Mouse (Mus musculus) forebrain, embryonic 11.5 days (tissue): ENCODE measurements around the gene Pin1. TPM values are rescaled to one million over a fixed set of nuclear protein-coding genes. Genes with fewer than 3 reads are reported as not detected.
"Not testable (repeated sequence)": the region's sequence is repeated elsewhere in the genome, so short reads cannot be mapped to it uniquely, and the experiment has no call there.

Source experiments
- ATAC-seq: fragments of 200-750 bp; cut with Nextera tagmentation; replicated peaks from 2 replicates; pipeline ENCODE4 v1.8.0; 2017; ENCODE audit warnings: moderate TSS enrichment; ENCODE audit not compliant: low FRiP score
- DNase-seq: peaks from one replicate; pipeline ENCODE4 v3.0.0-alpha.2; 2017; ENCODE audit warnings: low spot score
- H3K27ac ChIP-seq: fragments of 300-500 bp; sonication (generic); 2 replicates; pipeline ENCODE4 v1.5.1; 2014; ENCODE audit warnings: low read depth, low read length
- H3K27me3 ChIP-seq: fragments of 300-500 bp; sonication (generic); 2 replicates; pipeline ENCODE4 v1.6.1; 2014; ENCODE audit warnings: mild to moderate bottlenecking, low read length, mixed read lengths; ENCODE audit not compliant: control insufficient read depth, insufficient read depth
- H3K36me3 ChIP-seq: fragments of 300-500 bp; sonication (generic); 2 replicates; pipeline ENCODE4 v1.6.1; 2014; ENCODE audit warnings: mild to moderate bottlenecking, low read length, moderate library complexity, mixed read lengths; ENCODE audit not compliant: control insufficient read depth, insufficient read depth
- H3K4me1 ChIP-seq: fragments of 300-500 bp; sonication (generic); replicated peaks from 2 replicates; pipeline ENCODE4 v1.6.1; 2014; ENCODE audit warnings: low read length, mixed read lengths; ENCODE audit not compliant: control insufficient read depth, insufficient read depth
- H3K4me2 ChIP-seq: fragments of 300-500 bp; sonication (generic); 2 replicates; pipeline ENCODE4 v1.6.1; 2014; ENCODE audit warnings: low read depth, mild to moderate bottlenecking, low read length, moderate library complexity, mixed read lengths; ENCODE audit not compliant: severe bottlenecking
- H3K4me3 ChIP-seq: fragments of 300-500 bp; sonication (generic); 2 replicates; pipeline ENCODE4 v1.5.1; 2014; ENCODE audit warnings: low read depth, low read length
- H3K9ac ChIP-seq: fragments of 300-500 bp; sonication (generic); 2 replicates; pipeline ENCODE4 v1.6.1; 2014; ENCODE audit warnings: low read length
- H3K9me3 ChIP-seq: fragments of 300-500 bp; sonication (generic); 2 replicates; pipeline ENCODE4 v1.6.1; 2016; ENCODE audit warnings: low read length, mixed read lengths; ENCODE audit not compliant: control insufficient read depth
- WGBS: fragments of 180-500 bp; shearing (Covaris S2); extraction: QIAGEN DNeasy Blood & Tissue Kit; methylation state at CpG from one replicate; pipeline ENCODE4 v1.1.7; 2014; 5-methylcytosine and 5-hydroxymethylcytosine counted together
- polyA plus RNA-seq: library from polyadenylated mRNA; unstranded; fragments of >200 nt; fragmentation: Nextera tagmentation; extraction: Ambion mirVana; gene quantifications from 2 replicates; pipeline ENCODE4 v1.2.1, GENCODE M21; 2014

The Pin1 gene
- 63.0 and 72.5 TPM in 2 replicates for polyA plus RNA-seq

DNA sequence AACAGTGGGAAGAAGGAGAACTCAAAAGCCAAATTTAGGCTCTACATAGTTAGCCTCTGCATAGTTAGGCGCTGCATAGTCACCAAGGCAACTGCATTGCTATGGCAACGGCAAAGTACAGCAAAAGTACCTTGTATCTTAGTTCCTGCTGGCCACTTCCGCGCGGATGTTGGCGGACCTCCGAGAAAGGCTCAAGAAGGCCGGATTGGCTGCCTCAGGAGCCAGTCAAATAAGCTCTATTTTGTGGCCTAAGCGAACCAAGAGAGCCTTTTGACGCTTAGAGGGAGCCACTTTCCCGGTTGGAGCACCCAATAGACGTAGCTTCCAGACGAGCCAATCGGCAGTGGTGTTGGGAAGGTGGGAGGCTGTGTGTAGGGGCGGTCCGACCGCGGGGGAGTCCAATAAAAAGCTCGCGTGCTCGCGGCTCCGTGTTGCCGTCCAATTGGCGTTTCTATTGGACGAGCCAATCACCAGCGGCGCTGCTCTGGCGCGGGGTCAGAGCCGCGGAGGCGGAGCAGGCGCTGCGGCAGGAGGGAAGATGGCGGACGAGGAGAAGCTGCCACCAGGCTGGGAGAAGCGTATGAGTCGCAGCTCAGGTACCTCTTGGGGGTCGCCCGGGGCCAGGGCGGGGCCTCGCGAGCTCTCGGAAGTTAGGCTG lies at the start of gene Pin1:
Pin1 (plus strand) TSS at position 494 of the 658 bp plus-strand sequence.
- DNase-seq (peak; percentile 99), ATAC-seq (peak; percentile 99)
- no peaks in the 10 kb centered on the region for H3K9me3 ChIP-seq
- no peaks in the 10 kb centered on the region for H3K27me3 ChIP-seq
- peak within 1 kb of the TSS; percentile 68 for H3K4me2 ChIP-seq
- peaks cover 7% of the 10 kb centered on the region for H3K36me3 ChIP-seq
- peaks cover 15% of the 10 kb centered on the region for H3K4me1 ChIP-seq
- peak within 1 kb of the TSS; percentile 87 for H3K9ac ChIP-seq
- H3K27ac ChIP-seq = peak within 1 kb of the TSS; percentile 37; the same call in 1 of the 2 replicates
- WGBS = under 1% methylated on average over 45 of the region's 45 CpGs
- peak within 1 kb of the TSS; percentile 95 for H3K4me3 ChIP-seq

DNA sequence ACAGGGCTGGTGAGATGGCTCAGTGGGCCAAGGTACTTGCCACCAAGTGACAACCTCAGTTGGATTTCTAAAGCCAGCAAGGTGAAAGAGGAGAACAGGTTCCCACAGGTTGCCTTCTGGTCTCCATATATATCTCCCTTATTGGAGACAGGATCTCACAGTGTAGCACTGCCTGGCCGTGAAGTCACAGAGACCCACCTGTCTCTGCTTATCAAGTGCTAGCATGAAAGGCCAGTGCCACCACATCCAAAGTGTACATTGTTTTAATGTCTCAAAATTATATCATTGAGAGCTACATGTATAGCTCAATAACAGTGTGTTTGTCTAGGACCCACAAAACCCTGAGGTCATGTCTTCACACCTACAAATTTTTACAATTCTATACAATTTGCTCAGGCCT lies 45.6 kb upstream of the Pin1 start:
- H3K36me3 ChIP-seq = no peaks in the 10 kb centered on the region; the same call in 1 of the 2 replicates
- ATAC-seq = no peak
- no peak for DNase-seq
- peak overlapping the region; percentile 64; the same call in 1 of the 2 replicates for H3K4me2 ChIP-seq
- no peak overlapping the region for H3K27ac ChIP-seq
- H3K9ac ChIP-seq = no peak overlapping the region
- no peaks in the 10 kb centered on the region for H3K4me1 ChIP-seq
- no peak overlapping the region for H3K4me3 ChIP-seq
- 89% methylated on average over 1 of the region's 1 CpGs for WGBS
- H3K27me3 ChIP-seq = no peaks in the 10 kb centered on the region
- no peaks in the 10 kb centered on the region for H3K9me3 ChIP-seq

- Histone ChIP-seq H3K9me3 (no peaks in the 10 kb centered on the region), H3K27me3 (no peaks in the 10 kb centered on the region), H3K9ac (peak overlapping the region; percentile 72), H3K27ac (peak overlapping the region; percentile 82), H3K4me1 (no peaks in the 10 kb centered on the region), H3K36me3 (no peaks in the 10 kb centered on the region; the same call in 1 of the 2 replicates), H3K4me3 (peak overlapping the region; percentile 51), H3K4me2 (peak overlapping the region; percentile 64)
- WGBS = under 1% methylated on average over 57 of the region's 57 CpGs
- ATAC-seq (peak; percentile 90), DNase-seq (peak; percentile 91)
These were observed 44.6 kb upstream of the Pin1 start for GRCm38 (mm10) chr9:20607100-20607974.

DNA sequence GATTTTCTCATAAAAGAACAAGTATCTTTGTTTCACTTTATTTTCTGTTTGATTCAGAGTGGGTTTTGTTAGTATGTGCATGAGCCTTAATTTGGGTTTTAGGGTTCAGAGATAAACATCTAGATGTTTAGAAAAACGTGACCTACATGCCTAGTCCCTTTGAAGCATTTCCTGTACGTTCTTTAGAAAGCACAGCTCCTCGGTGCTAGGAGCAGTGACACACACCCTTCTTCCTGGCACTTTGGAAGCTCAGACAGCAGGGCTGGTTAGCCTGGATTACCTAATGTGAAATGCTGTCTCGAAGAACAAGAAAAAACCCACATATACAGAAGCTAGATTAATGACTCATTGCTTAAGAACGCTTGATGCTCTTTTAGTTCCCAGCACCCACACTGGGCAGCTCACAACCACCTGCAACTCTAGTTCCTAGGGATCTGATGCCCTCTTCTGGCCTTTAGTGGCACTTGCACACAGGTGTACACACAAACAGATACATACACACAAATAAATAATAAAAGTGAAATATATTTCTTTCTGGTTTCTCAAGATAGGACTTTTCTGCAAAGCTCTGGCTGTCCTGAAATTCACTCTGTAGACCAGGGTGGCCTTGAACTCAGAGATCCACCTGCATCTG lies 41.9 kb upstream of the Pin1 start:
- no peak for ATAC-seq
- Histone ChIP-seq H3K27me3 (no peaks in the 10 kb centered on the region), H3K4me2 (no peak overlapping the region), H3K27ac (no peak overlapping the region), H3K36me3 (no peaks in the 10 kb centered on the region; the same call in 1 of the 2 replicates), H3K4me1 (no peaks in the 10 kb centered on the region), H3K4me3 (no peak overlapping the region), H3K9me3 (no peaks in the 10 kb centered on the region), H3K9ac (no peak overlapping the region)
- 87% methylated on average over 5 of the region's 5 CpGs for WGBS
- no peak for DNase-seq

DNA sequence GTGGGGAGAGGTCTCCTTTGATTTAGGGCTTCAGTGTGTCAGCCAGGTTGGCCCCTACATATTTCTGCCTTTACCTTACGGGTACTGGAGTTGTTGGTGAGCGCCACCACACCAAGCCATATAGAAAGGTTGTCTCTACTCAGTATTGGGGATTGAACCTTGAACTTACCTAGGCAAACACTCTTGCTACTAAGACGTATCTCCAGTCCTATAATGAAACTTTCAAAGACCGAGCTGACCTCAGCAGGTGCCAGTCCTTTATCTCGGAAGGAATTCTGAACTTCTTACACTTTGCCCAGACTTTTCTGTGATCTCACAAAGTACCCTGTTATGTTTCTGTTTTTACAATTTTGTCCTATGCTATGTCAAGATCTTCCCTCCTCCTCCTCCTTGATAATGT lies 39.9 kb upstream of the Pin1 start:
- no peaks in the 10 kb centered on the region for H3K4me1 ChIP-seq
- H3K4me3 ChIP-seq = no peak overlapping the region
- H3K9me3 ChIP-seq = no peaks in the 10 kb centered on the region
- H3K27ac ChIP-seq = no peak overlapping the region
- WGBS = 80% methylated on average over 5 of the region's 5 CpGs
- no peak overlapping the region for H3K4me2 ChIP-seq
- DNase-seq (no peak), ATAC-seq (no peak)
- no peaks in the 10 kb centered on the region for H3K27me3 ChIP-seq
- no peak overlapping the region for H3K9ac ChIP-seq
- H3K36me3 ChIP-seq = no peaks in the 10 kb centered on the region; the same call in 1 of the 2 replicates

DNA sequence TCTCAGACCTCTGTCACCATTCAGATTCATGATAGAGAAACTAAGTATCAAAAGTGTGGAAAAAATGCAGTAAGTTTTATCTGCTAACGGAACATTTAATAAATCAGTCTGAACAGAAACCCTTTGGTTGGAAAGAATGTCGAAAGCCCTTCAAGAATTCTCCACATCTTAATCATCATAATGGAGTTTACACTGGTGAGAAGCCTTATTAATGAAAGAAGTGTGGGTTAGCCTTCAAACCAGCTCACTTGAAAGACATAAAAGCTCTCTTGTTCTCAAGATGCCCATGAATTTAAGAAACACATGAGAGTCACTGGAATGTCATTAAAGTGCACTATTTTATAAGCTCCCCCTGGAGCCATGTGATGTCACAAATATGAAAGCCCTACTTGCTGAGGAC lies 35.2 kb upstream of the Pin1 start:
- Histone ChIP-seq H3K36me3 (no peaks in the 10 kb centered on the region), H3K27me3 (no peaks in the 10 kb centered on the region), H3K9ac (no peak overlapping the region), H3K4me1 (no peaks in the 10 kb centered on the region), H3K9me3 (no peaks in the 10 kb centered on the region), H3K4me3 (no peak overlapping the region), H3K27ac (no peak overlapping the region), H3K4me2 (no peak overlapping the region)
- ATAC-seq (no peak), DNase-seq (no peak)
- WGBS = 88% methylated on average over 2 of the region's 2 CpGs

- H3K4me1 ChIP-seq = no peaks in the 10 kb centered on the region
- no peaks in the 10 kb centered on the region for H3K9me3 ChIP-seq
- H3K4me3 ChIP-seq = no peak overlapping the region
- ATAC-seq = no peak
- H3K27ac ChIP-seq = no peak overlapping the region
- 95% methylated on average over 2 of the region's 2 CpGs for WGBS
- no peaks in the 10 kb centered on the region for H3K27me3 ChIP-seq
- no peak overlapping the region for H3K9ac ChIP-seq
- H3K4me2 ChIP-seq = no peak overlapping the region
- no peak for DNase-seq
- H3K36me3 ChIP-seq = no peaks in the 10 kb centered on the region
These were observed 20.6 kb upstream of the Pin1 start for GRCm38 (mm10) chr9:20631332-20631731.

- H3K27me3 ChIP-seq, H3K36me3 ChIP-seq, H3K9me3 ChIP-seq, H3K4me3 ChIP-seq, H3K27ac ChIP-seq, H3K4me1 ChIP-seq, ATAC-seq, H3K4me2 ChIP-seq, H3K9ac ChIP-seq: not testable (repeated sequence)
- peak; percentile 6 for DNase-seq
- WGBS = 89% methylated on average over 8 of the region's 8 CpGs
These were observed 16.2 kb upstream of the Pin1 start for GRCm38 (mm10) chr9:20635676-20636075.
